Mouse (Mus musculus) embryonic facial prominence, embryonic 13.5 days (tissue): ENCODE measurements at regions not wholly inside any gene's neighbourhood (a gene's known extent, or its start where the extent isn't known, plus 50 kb on each side); places are given as distances from the start of the nearest gene placed in this dataset.

Experiments
- ATAC-seq: fragments of 200-750 bp; cut with Nextera tagmentation; 2 replicates; pipeline ENCODE4 v1.8.0; 2017; ENCODE audit warnings: low read depth; ENCODE audit not compliant: insufficient number of reproducible peaks, insufficient read depth, low FRiP score, low TSS enrichment
- H3K27ac ChIP-seq: fragments of 300-500 bp; sonication (generic); 2 replicates; pipeline ENCODE4 v1.5.1; 2015; ENCODE audit warnings: moderate library complexity, mild to moderate bottlenecking, inconsistent platforms
- H3K27me3 ChIP-seq: fragments of 300-500 bp; sonication (generic); 2 replicates; pipeline ENCODE4 v1.6.1; 2015; ENCODE audit warnings: mild to moderate bottlenecking, inconsistent platforms
- H3K36me3 ChIP-seq: fragments of 300-500 bp; sonication (generic); 2 replicates; pipeline ENCODE4 v1.6.1; 2015; ENCODE audit warnings: mild to moderate bottlenecking, inconsistent platforms
- H3K4me1 ChIP-seq: fragments of 300-500 bp; sonication (generic); 2 replicates; pipeline ENCODE4 v1.6.1; 2015; ENCODE audit warnings: inconsistent platforms
- H3K4me2 ChIP-seq: fragments of 300-500 bp; sonication (generic); 2 replicates; pipeline ENCODE4 v1.6.1; 2015; ENCODE audit warnings: moderate library complexity, mild to moderate bottlenecking, inconsistent platforms
- H3K4me3 ChIP-seq: fragments of 300-500 bp; sonication (generic); 2 replicates; pipeline ENCODE4 v1.5.1; 2015; ENCODE audit warnings: mild to moderate bottlenecking, inconsistent platforms
- H3K9ac ChIP-seq: fragments of 300-500 bp; sonication (generic); 2 replicates; pipeline ENCODE4 v1.6.1; 2015; ENCODE audit warnings: mild to moderate bottlenecking, inconsistent platforms
- H3K9me3 ChIP-seq: fragments of 300-500 bp; sonication (generic); 2 replicates; pipeline ENCODE4 v1.6.1; 2016; ENCODE audit warnings: inconsistent platforms
- WGBS: fragments of 180-500 bp; shearing (Covaris S2); methylation state at CpG from one replicate; pipeline ENCODE4 v1.1.7; 2015; ENCODE audit warnings: mixed read lengths; 5-methylcytosine and 5-hydroxymethylcytosine counted together

DNA sequence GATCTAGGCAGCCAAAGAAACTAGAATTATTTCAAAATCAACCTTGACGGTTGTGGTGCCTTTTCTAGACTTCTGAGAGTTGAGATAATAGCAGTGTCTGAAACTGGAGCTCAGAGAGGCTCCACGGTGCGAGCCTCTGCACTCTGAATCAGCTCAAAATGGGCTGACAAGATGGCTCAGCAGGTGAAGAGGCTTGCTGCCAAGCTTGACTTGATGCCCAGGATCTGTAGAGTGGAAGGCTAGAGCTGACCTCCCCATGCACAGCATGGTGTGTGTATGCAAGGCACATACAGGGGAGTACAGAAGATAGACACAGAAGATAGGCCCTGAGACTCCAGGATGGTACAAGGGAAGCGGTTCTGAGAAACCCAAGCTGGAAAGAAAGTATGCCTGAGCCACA is 100.5 kb upstream of the Ubr2 start:
- Histone ChIP-seq H3K4me3 (no peak overlapping the region), H3K36me3 (no peaks in the 10 kb centered on the region), H3K4me2 (no peak overlapping the region), H3K27ac (no peak overlapping the region), H3K4me1 (no peaks in the 10 kb centered on the region), H3K9ac (no peak overlapping the region), H3K27me3 (no peaks in the 10 kb centered on the region), H3K9me3 (no peaks in the 10 kb centered on the region)
- ATAC-seq, result no peak
- WGBS, result 86% methylated on average over 4 of the region's 4 CpGs

DNA sequence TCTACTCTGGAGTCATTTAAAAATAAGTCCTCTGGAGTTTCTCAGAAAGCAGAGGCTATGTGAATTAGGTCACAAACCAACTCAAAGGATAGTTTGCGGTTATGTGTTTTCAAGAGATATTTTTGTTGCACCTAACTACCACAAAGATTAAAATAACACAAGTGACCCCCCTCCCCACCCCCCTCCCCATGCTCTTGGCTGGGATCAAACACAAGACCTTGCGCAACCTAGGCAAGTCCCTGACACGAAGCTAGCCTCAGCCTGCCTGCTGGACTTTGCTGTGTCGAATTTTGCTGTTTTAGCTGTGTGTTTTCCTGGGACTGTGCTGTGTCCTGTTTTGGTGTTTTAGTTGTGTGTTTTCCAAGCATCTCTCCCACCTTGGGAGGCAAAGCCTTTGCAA is 94.0 kb upstream of the Ubr2 start:
- H3K9me3 ChIP-seq, result no peaks in the 10 kb centered on the region
- ATAC-seq, result no peak
- H3K9ac ChIP-seq, result no peak overlapping the region
- no peak overlapping the region for H3K4me3 ChIP-seq
- no peaks in the 10 kb centered on the region for H3K27me3 ChIP-seq
- WGBS, result 83% methylated on average over 4 of the region's 4 CpGs
- no peak overlapping the region for H3K27ac ChIP-seq
- no peak overlapping the region for H3K4me2 ChIP-seq
- H3K4me1 ChIP-seq, result no peaks in the 10 kb centered on the region
- H3K36me3 ChIP-seq, result no peaks in the 10 kb centered on the region

DNA sequence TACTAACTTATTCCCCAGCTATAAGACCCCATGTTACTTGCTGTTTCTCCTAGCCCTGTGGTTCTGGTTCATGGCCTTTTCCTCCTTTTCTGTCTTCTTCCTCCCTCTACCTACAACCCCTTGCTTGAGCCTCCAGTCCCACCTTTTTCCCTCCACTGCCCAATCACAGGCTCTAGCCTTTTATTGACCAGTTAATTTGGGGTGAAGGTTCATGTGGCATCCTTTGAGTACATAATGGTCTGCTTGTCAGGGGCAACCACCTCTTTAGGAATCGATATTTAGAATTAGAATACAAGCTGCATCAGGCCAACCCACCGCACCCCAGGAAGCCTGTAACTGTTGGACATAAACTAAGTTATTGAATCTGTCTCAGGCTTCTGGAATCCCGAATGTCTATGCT is 84.8 kb upstream of the Ubr2 start:
- no peak for ATAC-seq
- Histone ChIP-seq H3K27me3 (no peaks in the 10 kb centered on the region), H3K4me3 (no peak overlapping the region), H3K9ac (no peak overlapping the region), H3K9me3 (no peaks in the 10 kb centered on the region), H3K4me1 (no peaks in the 10 kb centered on the region), H3K27ac (no peak overlapping the region), H3K4me2 (no peak overlapping the region), H3K36me3 (no peaks in the 10 kb centered on the region)
- WGBS, result 84% methylated on average over 3 of the region's 3 CpGs

DNA sequence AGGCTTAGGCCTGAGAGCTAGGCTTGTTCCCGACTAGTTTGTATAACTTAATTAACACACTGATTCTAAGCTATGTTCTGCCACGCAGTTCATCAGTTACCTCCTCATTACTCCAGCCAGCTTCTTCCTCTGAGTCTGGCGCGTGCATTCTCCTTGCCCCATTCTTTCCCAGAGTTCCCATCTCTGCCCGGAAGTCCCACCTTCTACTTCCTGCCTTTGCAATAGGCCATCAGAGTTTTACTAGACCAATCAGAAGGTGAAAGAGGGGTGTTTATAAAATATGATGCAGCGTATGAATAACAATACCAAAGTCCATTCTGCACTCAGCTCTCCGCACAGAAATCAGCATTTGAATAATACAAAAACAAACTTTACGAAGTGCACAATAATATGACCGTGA is 81.7 kb upstream of the Ubr2 start:
- H3K9ac ChIP-seq, result no peak overlapping the region
- peaks cover 8% of the 10 kb centered on the region for H3K9me3 ChIP-seq
- H3K4me2 ChIP-seq, result no peak overlapping the region
- no peak overlapping the region for H3K27ac ChIP-seq
- H3K36me3 ChIP-seq, result no peaks in the 10 kb centered on the region
- H3K4me3 ChIP-seq, result no peak overlapping the region
- no peaks in the 10 kb centered on the region for H3K4me1 ChIP-seq
- WGBS, result 92% methylated on average over 9 of the region's 9 CpGs
- H3K27me3 ChIP-seq, result no peaks in the 10 kb centered on the region
- ATAC-seq, result no peak

- Histone ChIP-seq H3K4me3 (no peak overlapping the region), H3K9me3 (peaks cover 8% of the 10 kb centered on the region), H3K36me3 (no peaks in the 10 kb centered on the region), H3K27me3 (no peaks in the 10 kb centered on the region), H3K27ac (no peak overlapping the region), H3K9ac (no peak overlapping the region), H3K4me2 (no peak overlapping the region), H3K4me1 (no peaks in the 10 kb centered on the region)
- 86% methylated on average over 3 of the region's 3 CpGs for WGBS
- ATAC-seq, result no peak
Measured at GRCm38 (mm10) chr17:47089769-47090168, 79.4 kb upstream of the Ubr2 start.

GRCm38 (mm10) chr17:47069206-47069605 is 58.9 kb upstream of the Ubr2 start:
- Histone ChIP-seq H3K4me3 (no peak overlapping the region), H3K9ac (no peak overlapping the region), H3K27ac (no peak overlapping the region), H3K27me3 (no peaks in the 10 kb centered on the region), H3K9me3 (0 out of 2 replicates have a peak, but pooled peaks cover 1% of the 10 kb centered on the region), H3K4me2 (no peak overlapping the region), H3K36me3 (no peaks in the 10 kb centered on the region), H3K4me1 (no peaks in the 10 kb centered on the region)
- ATAC-seq, result no peak
- WGBS, result 98% methylated on average over 2 of the region's 2 CpGs

GRCm38 (mm10) chr17:47065307-47065901 is 55.0 kb upstream of the Ubr2 start:
- H3K4me2 ChIP-seq, result no peak overlapping the region
- no peaks in the 10 kb centered on the region for H3K27me3 ChIP-seq
- ATAC-seq, result no peak
- WGBS, result 81% methylated on average over 4 of the region's 4 CpGs
- no peak overlapping the region for H3K9ac ChIP-seq
- no peak overlapping the region for H3K4me3 ChIP-seq
- H3K27ac ChIP-seq, result no peak overlapping the region
- H3K36me3 ChIP-seq, result no peaks in the 10 kb centered on the region
- H3K9me3 ChIP-seq, result no peaks in the 10 kb centered on the region
- H3K4me1 ChIP-seq, result no peaks in the 10 kb centered on the region; the same call in 1 of the 2 replicates

DNA sequence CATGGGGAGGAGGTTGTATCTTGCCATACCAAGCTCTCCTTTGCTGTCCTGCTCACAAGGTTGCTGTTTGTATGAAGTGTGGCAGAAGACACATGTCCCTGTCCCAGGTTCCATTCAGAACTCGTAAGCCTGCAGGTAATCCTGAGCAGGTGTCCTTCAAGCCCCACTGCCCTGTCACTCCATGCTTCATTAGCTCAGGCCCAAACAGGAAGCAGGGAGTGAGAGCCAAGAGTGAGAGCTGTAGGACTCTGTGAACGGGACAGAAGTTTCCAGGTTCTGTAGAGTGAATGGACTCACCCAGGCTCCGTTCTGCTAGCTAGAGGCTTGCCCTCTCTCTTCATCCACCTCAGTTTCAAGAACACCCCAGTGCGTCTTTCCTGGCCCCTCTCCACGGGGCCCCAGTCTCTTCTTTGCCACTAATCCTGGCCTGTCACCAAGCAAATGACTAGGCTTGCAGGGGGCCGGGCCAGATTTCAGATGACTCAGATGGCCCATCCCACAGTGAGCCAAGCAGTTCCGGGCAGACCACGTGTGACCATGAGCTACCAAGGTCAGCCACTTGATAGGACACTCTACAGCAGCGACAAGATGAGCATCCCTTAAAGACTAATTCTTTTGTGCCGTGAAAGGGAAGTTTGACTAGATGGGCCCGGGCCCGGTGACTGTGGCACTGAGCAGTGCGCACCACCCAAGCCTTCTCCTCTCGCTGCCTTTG is 54.4 kb upstream of the Ubr2 start:
- 69% methylated on average over 14 of the region's 14 CpGs for WGBS
- Histone ChIP-seq H3K27ac (no peak overlapping the region), H3K4me1 (peaks cover 6% of the 10 kb centered on the region), H3K27me3 (no peaks in the 10 kb centered on the region), H3K36me3 (no peaks in the 10 kb centered on the region), H3K9me3 (no peaks in the 10 kb centered on the region), H3K4me2 (no peak overlapping the region), H3K4me3 (no peak overlapping the region), H3K9ac (no peak overlapping the region)
- ATAC-seq, result no peak

DNA sequence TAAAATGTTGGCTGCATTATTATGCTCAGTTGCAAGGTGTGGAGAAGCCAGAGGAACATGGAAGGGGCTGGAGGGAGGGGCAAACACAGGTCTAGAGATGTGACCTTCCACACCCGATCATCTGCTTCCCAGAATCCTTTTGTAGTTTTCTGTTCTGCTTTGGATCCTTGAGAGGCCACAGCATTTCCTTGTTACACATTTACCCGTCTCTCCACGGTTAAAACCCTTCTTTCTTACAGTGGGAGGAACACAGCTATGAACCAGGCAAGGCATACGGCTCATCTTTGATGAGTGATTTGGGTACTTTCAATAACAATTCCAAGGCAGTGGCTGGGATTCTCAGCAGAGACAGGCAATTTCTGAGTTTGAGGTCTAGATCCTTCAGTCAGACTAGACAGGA is 53.6 kb upstream of the Ubr2 start:
- Histone ChIP-seq H3K36me3 (no peaks in the 10 kb centered on the region), H3K4me2 (no peak overlapping the region), H3K9me3 (no peaks in the 10 kb centered on the region), H3K9ac (no peak overlapping the region), H3K4me3 (no peak overlapping the region), H3K27ac (no peak overlapping the region), H3K27me3 (no peaks in the 10 kb centered on the region), H3K4me1 (peaks cover 9% of the 10 kb centered on the region)
- 88% methylated on average over 4 of the region's 4 CpGs for WGBS
- ATAC-seq, result no peak

DNA sequence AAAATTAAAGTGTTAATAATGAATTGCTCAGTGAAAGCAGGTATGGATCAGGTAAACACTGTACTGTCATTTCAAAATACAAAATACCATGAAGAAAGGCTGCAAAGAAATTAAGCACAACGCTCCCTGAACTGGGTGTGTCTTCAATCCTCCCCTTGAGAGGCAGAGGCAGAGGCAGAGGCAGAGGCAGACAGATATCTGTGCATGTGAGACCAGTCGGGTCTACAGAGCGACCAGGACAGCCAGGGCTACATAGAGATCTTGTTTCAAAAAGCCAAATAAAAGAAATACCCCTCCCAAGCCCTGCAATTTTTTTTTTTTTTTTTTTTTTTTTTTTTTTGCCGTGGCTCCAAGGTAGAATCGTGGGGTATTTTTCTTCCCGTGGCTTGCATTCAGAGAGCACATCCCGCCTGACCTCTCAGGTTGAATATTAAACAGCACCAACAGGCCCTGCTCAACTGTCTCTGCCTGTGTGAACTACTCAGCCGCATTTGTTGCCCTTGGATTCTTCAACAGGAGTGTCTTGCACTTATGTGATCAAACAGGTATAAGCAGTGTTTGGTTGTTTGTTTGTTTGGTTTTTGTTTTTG is 50.8 kb upstream of the Ubr2 start:
- WGBS, result 68% methylated on average over 8 of the region's 8 CpGs
- Histone ChIP-seq H3K9me3 (peaks cover 4% of the 10 kb centered on the region; the same call in 1 of the 2 replicates), H3K4me1 (peaks cover 9% of the 10 kb centered on the region), H3K4me2 (no peak overlapping the region), H3K27ac (no peak overlapping the region), H3K4me3 (no peak overlapping the region), H3K27me3 (no peaks in the 10 kb centered on the region), H3K36me3 (no peaks in the 10 kb centered on the region), H3K9ac (no peak overlapping the region)
- ATAC-seq, result no peak
